ENCODE assay signal across 1 mouse cellular context in the genomic region with DNA sequence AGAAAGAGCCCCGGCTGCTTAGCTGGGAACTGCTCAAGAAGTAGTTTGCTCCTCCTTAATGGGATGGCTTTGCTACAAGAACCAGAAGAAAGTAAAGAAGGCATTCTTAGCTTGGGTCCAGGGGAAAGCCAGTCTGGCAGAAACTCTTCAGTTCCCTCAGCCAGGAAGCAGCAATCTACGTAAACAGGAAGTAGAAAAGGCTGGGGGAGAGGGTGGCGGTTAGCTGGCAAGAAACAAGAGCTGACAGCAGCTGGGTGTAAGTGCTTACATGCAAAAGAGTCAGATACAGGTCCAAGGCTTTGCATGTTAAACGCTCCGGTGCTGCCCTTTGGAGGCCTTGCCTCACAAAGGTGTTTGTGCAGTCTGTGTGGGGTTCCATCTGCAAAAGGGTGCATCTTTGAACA.
TF ChIP-seq lines count a peak whose summit lies in the region.

No protein-coding gene starts in this region.

TF ChIP-seq in CH12.LX, 34 proteins besides CTCF, POLR2A, EP300 and RAD21 (continued from another document):
- peak; percentile 96 for TF ChIP-seq TCF12 (IDR thresholded peaks at IDR 0.05; ENCODE audit: low read depth, low read length)
TF ChIP-seq in CH12.LX: peak in this region for 23.
